Mouse (Mus musculus): ENCODE results near the gene Mfsd2b.

DNA sequence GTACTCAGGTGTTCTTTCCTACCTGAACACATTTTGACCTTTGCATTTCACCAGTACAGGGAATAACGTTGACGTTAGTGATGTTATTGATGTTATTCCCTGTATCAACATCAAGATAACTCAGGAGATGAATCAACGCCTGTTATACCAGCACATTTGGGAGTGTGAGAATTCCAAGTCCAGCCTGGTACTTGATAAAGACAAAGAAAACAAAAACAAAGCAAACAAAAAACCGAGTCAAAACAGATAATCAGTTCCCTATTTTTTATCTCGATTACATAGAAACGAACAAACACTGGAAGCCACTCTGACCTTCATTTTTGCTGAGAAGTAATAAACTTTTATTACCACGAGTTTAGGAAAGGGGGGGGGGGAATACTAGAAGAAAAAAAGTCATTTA lies 32.3 kb upstream of the Mfsd2b start:
- no peak for TF ChIP-seq CTCF (IDR thresholded peaks at IDR 0.05; ENCODE audit: borderline replicate concordance, insufficient read depth, low read depth, low read length)
- TF ChIP-seq POLR2A (IDR thresholded peaks at IDR 0.05; ENCODE audit: borderline replicate concordance, insufficient read depth, low read length), result no peak

Measured in cerebellum, adult 2 months (tissue).